Mouse (Mus musculus): ENCODE results near the gene E030018B13Rik.

The E030018B13Rik gene

DNA sequence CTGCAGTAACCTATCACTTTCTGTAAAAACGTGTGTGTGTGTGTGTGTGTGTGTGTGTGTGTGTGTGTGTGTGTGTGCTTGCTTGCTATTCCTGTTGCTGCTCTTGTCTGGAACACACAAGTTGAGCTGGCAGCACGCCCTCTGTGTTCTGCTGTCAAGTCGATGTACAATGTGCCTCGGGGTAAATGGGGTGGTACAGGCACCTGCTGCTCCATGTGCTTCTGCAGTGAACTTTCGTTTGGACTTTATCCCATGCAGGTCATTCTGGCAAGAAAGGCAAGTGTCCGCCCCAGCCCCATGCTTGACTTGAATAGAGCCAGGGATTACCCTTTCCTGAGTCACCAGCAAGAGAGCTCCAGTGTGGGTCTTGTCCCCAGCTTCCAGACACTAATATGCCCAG is 1.0 kb downstream of the E030018B13Rik start:
- no peak for DNase-seq (ENCODE audit: low spot score in 2 of 2)

DNA sequence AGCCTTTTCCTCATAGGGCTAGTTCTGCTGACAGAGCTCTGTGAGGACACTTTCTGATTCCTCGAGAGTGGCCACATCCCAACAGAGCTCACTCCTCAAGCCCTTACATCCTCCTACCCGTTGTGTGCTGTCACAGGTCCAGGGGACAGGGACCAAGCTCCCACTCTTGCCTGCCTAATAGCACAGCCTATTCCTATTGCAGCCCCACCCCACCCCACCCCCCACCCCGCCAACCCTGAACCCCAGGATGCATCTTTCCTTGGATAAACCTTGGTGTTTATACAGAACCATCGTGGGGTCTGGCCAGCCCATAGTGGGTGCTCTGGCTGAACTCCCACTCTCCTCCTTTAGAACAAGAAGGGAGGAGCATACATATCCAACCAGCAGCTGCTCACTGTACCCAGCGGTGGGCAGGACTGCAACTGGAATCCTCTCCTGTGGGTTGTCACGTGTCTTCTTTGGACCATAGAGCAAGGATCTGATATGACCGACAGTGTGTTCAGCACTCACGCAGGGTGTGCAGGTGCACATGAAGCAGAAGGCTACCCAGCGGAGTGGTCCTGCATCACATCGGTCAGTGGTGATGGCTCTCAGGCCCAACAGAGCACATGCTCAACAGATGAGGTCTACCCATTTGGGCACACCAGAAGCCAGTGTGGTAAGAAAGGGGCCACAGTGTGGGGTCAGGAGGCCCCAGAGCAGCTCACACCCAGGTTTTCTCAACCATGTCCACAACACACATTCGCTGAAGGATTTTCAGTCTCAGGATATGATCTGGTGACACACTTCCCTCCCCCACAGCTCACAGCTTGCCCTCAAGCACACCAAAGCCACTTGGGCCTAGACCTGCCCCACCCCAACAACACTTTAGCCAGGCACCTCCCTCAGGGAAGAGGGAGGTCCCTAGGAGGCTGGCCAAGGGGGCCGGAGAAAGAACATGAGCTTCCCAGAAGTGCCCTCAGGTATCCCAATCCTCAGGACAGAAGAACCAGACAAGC is 2.4 kb downstream of the E030018B13Rik start:
- no peak for DNase-seq (ENCODE audit: low spot score in 2 of 2)

DNA sequence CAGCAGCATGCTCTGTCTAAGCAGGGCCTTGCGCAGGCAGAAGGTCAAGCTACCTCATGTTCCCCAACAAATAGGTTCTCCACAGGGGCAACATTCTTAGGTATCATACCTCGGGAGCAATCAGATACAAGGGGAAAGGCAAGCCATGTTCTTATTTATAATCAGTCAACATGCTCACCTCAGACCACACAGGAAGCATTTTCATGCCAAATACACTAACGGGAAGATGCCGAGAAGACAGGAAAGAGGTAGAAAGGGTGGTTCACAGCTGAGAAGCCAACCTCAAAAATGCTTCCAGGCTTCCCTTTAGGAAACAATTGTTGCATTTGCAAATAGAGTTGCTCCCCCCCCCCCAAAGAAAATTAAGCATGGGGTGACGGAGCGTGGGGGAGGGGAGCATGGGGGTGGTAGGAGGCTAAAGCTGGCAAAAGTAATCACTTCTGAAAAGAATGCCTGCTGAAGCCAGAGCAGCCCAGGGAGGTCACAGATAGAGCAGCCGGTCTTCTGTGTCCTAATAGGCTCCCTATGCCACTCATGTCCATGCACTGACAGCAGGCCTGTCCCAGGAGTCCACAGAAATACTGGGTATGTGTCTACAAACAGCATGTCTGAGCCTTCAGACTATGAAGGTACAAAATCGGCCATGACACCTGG is 5.4 kb downstream of the E030018B13Rik start:
- DNase-seq (ENCODE audit: low spot score in 2 of 2) = peak in 1 of 2 experiments; percentile 61

DNA sequence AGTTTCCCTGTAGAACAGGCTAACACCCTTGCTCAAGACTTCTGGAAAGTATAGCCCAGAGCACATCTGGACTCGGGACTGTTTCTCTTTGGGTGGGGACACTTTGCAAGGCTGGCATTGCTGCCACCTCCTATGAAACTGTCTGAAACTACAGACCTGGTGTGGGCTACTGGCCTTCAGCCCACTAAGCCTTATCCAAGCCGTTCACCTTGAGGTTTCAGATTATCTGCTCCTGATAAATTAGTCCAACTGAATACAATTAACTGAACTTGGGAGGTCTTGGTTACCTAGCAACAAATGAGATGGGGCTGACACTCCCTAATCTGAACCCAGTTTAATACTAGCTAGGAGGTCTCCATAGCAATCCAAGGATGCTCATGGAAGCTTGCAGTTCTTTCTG is 5.9 kb downstream of the E030018B13Rik start:
- DNase-seq (ENCODE audit: low spot score in 2 of 2) = no peak

DNA sequence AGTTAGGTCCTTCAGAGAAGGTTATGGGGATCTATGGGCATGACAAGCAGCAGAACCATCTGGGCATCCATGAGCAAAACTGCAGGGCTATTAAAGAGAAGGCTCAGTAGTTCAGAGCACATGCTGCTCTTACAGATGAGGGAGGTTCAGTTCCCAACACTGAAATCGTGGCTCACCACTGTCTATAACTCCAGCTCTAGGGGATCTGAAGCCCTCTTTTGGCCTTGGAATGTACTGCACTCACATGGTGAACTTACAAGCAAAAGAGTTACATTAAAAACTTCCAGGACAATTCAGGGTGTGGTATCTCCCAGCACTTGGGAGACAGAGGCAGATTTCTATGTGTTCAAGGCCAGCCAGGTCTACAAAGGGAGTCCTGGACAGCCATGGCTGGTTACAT is 6.3 kb downstream of the E030018B13Rik start:
- no peak for DNase-seq (ENCODE audit: low spot score in 2 of 2)

DNA sequence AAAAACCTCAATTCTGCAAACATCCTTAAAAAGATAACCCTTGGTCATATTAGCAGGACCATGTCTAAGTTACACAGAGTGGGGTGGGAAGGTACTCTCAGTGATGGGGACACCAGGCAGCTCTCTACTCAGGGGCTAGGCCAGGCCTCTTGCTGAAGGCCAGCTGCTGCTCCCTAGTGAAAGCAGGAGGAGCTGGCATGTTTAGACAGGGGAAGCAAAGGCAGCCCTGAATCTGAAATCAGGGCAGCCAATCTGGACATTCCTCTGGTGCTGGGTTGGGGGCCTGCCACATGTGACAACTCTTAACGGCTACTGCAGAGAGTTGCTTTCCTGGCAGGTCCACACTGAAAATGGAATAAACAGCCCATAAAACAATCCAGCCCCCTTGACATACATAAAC is 7.5 kb downstream of the E030018B13Rik start:
- no peak for DNase-seq (ENCODE audit: low spot score in 2 of 2)

DNA sequence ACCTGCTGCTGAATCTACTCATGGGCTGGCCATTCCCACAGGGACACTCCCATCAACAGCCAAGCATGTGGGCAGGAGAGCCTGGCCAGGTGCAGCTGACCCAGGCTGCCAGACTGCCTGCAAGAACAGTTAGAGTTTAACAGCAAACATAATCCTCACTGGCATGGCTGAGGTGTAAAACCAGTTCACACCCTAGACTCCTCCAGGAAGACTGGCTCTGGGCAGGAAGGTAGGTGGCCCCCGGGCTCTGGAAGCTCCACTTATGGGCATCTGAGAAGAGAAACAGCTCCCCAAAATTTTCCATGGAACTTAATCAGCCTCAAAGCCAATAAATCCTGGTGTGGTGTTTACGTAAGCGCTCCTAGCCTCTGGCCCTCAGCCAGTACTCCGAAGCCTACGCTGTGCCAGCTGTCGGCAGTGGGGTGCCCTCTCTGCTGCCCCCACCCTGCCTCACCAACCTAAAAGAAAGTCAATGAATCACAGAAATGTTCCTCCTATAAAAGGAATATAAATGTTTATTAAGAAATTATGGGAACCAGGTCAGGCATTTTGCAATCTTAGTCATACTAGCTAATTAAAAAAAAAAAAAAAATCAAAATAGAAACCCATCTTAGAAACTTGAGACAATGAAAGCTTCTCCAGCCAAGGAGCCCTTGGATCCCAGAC is 8.2 kb downstream of the E030018B13Rik start:
- no peak for DNase-seq (ENCODE audit: low spot score in 2 of 2)

DNA sequence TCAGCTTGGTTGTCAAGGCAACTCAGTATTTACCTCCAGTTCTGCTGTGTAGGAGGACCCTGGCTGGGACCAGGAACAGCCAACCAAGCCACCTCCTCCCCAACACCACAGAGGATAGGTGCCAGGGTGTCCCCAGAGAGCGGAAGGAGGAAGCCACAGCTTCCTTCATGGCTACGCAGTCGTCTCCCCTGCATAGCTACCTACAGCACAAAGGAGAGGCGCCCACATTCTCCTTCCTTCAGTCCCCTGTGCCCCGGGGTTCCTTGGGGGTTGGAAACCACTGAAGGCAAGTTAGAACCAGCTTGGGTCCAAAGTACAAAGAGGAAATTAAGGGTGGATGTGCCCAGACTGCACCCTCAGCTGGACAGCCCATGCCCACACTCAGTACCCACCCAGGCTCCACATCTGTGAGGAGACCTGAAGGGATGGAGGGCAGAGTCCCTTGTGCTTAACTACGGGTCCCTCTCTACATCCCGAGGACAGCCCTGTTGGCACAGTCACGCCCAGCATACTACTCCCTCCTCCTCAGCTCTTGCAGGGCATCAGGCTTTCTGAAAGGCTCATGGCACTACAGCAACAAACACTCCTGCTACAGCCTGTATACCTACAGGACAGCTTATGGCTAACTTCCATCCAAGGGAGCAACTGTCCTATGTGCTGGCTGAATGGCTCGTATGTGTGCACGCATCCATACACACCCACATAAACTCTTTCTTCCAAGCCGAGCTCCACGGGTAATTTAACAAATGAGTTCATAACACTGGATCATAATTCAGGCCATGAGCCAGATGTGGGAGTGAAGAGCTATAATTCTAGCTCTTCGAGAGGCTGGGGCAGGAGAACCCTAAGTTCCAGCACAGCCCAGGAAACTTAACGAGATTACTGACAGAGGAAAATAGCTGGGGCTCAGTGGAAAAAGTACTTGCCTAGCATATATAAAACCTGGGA is 9.0 kb downstream of the E030018B13Rik start:
- peak; percentile 45 to 71 for DNase-seq (ENCODE audit: low spot score in 2 of 2)

DNA sequence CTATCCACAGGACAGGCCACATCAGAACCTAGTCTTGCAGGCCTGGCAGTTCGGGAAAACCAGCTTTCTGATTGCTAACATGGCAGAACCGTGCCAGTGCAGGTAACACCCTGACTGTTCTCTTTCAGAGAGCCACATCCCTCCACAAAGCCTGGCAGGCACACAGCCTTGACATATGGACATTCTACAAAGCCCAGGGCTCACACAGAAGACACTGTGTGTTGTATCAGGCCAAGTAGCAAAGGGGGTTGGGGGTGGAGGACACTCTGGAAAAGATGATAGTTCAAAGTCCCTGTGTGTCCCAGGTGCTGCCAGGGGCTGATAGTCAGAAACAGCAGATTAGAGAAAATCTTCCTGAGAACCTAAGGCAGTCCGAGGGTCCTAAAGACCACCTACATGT is 9.8 kb downstream of the E030018B13Rik start:
- no peak for DNase-seq (ENCODE audit: low spot score in 2 of 2)

DNA sequence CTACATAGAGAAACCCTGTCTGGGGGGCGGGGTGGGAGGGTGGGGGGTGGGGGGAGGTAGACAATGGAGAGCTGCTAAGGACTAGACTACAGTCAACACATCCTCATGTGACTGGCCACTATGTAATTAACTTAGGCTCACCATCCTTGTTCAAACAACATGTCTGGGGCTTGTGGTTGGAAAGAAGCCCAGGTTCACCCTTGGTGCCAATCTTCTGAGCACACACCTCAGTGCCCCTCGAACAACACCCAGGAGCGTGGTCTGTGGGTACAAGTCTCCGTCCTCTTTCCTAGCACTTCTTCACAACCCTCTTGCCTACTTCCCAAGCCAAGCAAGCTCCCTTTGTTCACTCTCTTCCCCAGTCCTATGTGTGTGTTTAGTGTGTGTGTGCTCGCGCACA is 10.5 kb downstream of the E030018B13Rik start:
- no peak for DNase-seq (ENCODE audit: low spot score in 2 of 2)

DNA sequence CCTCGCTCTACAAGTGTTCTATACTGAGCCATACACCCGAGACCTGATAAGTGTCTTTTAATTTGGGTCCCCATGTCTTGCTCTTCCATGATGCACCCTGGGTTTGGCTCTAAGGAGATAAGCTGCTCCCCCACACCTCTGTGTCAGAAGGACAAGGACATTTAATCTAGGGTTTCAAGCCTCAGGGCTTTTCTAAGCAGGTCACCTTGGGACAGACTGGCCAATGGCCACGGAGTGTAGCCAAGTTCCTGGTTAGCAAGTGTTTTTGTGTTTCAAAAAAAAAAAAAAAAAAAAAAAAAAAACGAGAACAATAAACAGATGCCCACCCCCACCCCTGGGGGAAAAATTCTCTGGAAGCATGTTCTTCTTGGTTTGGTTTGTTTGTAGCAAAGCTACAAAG is 12.4 kb downstream of the E030018B13Rik start:
- no peak for DNase-seq (ENCODE audit: low spot score in 2 of 2)

DNA sequence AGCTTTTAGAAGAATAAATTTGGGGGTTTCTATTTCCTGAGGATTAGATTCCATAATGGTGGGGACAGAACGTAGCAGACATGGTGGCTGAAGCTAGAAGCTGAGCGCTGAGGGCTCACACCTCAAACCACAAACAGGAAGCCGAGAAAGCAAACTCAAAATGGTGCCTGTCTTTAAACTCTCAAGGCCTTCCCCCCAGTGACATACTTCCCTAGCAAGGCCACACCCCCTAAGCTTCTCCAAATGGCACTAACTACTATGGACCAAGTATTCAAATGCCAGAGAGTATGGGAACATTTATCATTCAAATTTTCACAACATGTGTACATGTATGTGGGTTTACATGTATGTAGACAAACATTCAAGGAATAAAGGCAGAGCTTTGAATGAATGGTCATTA is 13.5 kb downstream of the E030018B13Rik start:
- no peak for DNase-seq (ENCODE audit: low spot score in 2 of 2)

DNA sequence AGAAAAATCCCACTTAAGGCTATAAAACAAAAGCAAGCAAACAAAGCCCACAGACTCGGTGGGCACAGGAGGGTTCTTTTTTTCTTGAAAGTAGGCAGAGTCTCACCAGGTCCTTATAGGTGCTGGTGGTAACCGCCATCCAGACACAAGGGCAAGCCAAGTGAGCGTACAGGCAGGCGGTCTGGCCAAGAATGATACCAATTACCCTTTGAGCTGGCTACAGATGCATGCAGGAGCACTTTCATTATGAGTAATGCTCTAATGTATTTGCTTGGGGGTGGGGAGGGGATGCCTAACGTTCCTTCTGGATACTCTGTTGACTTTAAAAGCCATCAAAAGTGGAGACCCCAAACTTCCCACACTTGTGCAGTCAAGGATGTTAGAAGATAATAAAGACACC is 14.1 kb downstream of the E030018B13Rik start:
- DNase-seq (ENCODE audit: low spot score in 2 of 2) = no peak

DNA sequence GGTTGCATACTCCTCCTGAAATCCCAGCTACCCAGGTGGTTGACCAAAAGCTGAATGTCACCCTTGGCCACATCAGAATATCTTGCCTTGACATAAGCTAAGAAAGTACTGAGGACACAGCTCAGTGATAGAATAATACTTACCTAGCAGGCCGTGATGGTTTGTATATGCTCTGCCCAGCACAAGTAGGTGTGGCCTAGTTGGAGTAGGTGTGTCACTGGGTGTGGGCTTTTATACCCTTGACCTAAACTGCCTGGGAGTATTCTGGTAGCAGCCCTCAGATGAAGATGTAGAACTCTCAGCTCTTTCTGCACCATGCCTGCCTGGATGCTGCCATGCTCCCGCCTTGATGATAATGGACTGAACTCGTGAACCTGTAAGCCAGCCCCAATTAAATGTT is 15.8 kb downstream of the E030018B13Rik start:
- no peak for DNase-seq (ENCODE audit: low spot score in 2 of 2)

DNA sequence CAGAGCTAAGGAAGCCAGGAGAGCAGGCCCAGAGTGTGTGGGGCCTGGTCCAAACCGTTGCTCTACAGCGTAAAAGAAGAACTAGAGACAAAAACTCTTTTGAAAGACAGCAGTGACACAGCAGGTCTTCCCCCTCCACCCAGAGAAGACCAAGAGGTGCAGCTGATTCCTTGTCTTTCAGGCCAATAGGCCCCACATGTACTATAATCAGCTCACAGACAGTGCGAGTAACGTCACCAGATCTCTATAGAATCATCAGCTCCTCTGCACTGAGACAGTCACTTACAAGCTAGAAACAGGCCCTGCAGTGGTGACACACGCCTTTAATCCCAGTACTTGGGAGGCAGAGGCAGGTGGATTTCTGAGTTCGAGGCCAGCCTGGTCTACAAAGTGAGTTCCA is 17.2 kb downstream of the E030018B13Rik start:
- DNase-seq (ENCODE audit: low spot score in 2 of 2) = no peak

DNA sequence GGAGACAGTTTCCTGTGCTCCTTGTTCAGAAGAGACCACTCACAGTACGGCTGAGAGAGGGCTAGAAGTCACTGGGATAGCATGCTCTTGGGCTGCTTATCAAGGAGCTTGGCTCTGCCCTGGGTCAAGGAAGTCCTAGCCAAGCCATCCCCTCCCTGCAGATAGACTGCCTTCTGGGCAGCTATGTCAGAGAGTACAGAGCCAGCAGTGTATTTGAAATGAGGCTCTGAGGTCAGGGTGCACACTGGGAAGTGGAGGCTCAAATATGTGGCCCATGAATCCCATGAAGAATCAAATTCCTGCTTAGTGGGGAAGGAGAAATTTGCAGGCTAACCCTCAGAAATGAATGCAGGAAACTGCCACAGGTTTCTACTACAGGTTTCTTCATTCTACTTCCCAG is 17.9 kb downstream of the E030018B13Rik start:
- no peak for DNase-seq (ENCODE audit: low spot score in 2 of 2)

DNA sequence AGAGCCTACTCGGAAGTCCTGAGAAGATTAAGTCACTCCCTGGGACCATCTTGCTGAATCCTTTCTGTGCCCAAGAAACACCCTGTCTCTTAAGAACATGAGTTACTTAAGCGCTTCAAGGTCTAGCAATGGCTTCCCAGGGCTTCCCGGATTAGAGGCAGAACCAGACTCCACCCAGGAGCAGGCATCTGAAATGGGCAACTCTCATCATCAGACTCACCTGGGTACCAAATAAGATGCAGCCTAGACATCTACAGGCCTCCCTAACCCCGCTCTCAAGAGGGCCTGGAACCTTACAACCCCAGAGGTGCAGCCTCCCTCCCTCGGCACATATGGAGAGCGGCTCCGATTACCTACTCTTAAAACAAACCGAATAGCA is 19.1 kb downstream of the E030018B13Rik start:
- DNase-seq (ENCODE audit: low spot score in 2 of 2) = no peak

DNA sequence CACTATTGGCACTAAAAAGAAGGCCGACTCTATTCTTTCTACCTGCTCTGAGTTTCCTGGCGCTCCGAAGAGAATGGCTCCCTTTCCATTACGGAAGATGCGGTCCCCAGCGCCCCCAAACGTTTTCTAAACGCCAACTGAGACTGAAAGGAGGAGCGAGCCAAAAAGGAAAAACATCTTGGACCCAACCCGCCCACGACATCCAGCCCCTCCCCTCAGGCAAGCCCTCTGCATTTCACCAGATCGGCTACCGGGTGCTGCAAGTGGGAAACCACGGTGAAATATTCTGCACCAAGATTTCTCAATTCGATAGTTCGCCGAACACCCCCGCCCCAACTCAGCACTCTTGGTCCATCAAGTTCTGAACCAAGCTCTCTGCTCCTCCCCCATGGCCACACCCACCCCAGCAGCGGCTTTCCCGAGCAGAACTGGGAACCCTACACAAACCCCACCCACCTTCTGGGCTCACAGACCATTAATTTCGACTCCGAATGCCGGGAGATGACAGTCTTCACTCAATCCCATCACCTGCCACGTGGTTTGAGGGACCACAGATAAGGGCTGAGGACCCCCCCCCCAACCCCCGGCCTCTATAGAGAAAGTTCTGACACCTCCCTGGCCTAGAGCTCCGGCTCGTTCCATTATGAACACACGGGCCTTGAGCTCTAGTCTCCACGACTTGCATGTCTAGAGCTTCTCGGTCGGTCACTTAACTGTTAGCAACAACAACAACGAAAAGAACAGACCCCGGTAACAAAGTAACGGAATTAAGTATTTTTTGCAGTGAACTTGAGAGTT is 19.7 kb downstream of the E030018B13Rik start:
- peak; percentile 85 to 89 for DNase-seq (ENCODE audit: low spot score in 2 of 2)

DNA sequence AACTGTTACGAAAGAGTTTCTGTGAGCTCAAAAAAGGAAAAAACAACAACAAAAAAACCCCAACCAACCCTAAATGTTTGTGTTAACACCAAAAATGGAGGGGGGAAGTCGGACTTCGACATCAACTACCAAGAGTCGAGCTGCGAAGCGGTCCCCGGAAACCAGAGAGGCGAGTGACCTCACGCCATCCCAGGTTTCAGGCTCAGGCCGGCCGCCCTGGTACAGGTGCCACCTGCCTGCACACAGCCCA is 20.3 kb downstream of the E030018B13Rik start:
- DNase-seq (ENCODE audit: low spot score in 2 of 2) = no peak

DNA sequence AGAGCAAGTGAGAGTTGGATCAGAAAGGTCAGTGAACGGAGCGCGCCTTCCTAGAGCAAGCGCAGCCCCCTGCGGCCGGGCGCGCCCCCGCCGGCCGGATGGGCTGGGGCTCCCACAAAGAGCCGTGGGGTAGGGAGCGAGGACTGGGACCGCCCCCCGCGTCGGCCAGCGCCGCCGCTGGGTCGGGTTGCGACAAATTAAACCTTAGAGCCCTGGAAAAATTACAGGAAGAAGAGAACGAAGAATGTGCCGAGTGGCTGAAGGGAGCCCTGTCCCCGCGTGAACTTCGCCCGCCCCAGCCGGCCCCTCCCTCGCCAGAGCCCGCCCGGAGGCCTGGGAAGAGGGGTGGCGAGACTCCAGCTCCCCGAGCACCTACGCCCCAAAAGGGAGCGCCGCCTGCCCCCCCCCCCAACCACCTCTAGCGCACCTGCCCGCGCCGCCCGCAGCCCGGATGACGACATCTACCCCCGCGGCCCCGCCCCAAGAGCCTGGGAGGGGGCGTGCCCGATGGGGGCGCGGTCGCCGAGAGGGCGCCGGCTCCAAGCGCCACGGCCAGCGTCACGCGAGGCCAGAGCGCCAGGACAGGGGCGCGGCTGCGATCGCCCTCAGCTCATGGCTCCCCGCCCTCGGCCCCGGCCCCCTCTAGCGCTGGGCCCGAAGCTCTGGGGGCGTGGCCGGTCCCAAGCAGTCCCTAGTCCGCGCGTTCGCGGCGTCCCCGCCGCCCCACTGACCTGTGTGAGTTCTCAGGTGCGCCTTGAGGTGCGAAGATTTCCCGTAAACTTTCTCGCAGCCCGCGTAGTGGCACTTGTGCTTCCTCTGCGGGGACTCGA is 20.8 kb downstream of the E030018B13Rik start:
- peak; percentile 88 to 94 for DNase-seq (ENCODE audit: low spot score in 2 of 2)

Data from spleen, postnatal 4 days (tissue).